Mouse (Mus musculus): ENCODE data around the gene Stxbp3.
"Not testable (repeated sequence)": the region's sequence is repeated elsewhere in the genome, so short reads cannot be mapped to it uniquely, and the experiment has no call there.

The Stxbp3 gene

GRCm38 (mm10) chr3:108840000-108840715 lies at the start of gene Stxbp3:
Gene Stxbp3, minus strand, starts transcription at chr3:108840526.
- DNase-seq = peak; percentile 99

GRCm38 (mm10) chr3:108889908-108890307 lies 49.6 kb upstream of the Stxbp3 start, which contains the start of gene Fndc7:
Gene Fndc7, minus strand, starts transcription at chr3:108890008.
- DNase-seq = no peak

GRCm38 (mm10) chr3:108887618-108887975 lies 47.3 kb upstream of the Stxbp3 start:
- no peak for DNase-seq

- no peak for DNase-seq
These were observed 46.8 kb upstream of the Stxbp3 start for GRCm38 (mm10) chr3:108886934-108887617.

GRCm38 (mm10) chr3:108885686-108886530 lies 45.6 kb upstream of the Stxbp3 start:
- DNase-seq = no peak

- no peak for DNase-seq
These were observed 44.5 kb upstream of the Stxbp3 start for GRCm38 (mm10) chr3:108884706-108885289.

- DNase-seq = no peak
These were observed 42.7 kb upstream of the Stxbp3 start for GRCm38 (mm10) chr3:108883067-108883466.

- DNase-seq = peak in 1 of 2 experiments; percentile 11
These were observed 41.5 kb upstream of the Stxbp3 start for GRCm38 (mm10) chr3:108881873-108882272.

- peak; percentile 45 to 51 for DNase-seq
These were observed 40.5 kb upstream of the Stxbp3 start for GRCm38 (mm10) chr3:108880544-108881507.

GRCm38 (mm10) chr3:108879836-108880435 lies 39.6 kb upstream of the Stxbp3 start:
- no peak for DNase-seq

GRCm38 (mm10) chr3:108879129-108879528 lies 38.8 kb upstream of the Stxbp3 start:
- no peak for DNase-seq

- DNase-seq = no peak
These were observed 30.3 kb upstream of the Stxbp3 start for GRCm38 (mm10) chr3:108870631-108871030.

GRCm38 (mm10) chr3:108867449-108867848 lies 27.1 kb upstream of the Stxbp3 start:
- DNase-seq = no peak

GRCm38 (mm10) chr3:108865676-108866075 lies 25.4 kb upstream of the Stxbp3 start:
- DNase-seq = no peak

GRCm38 (mm10) chr3:108865129-108865528 lies 24.8 kb upstream of the Stxbp3 start:
- no peak for DNase-seq

GRCm38 (mm10) chr3:108863091-108863490 lies 22.8 kb upstream of the Stxbp3 start:
- DNase-seq = no peak

GRCm38 (mm10) chr3:108862282-108862681 lies 22.0 kb upstream of the Stxbp3 start:
- not testable (repeated sequence) for DNase-seq

GRCm38 (mm10) chr3:108860786-108861185 lies 20.5 kb upstream of the Stxbp3 start:
- no peak for DNase-seq

- peak; percentile 15 to 36 for DNase-seq
These were observed 18.0 kb upstream of the Stxbp3 start for GRCm38 (mm10) chr3:108858231-108858770.

GRCm38 (mm10) chr3:108857714-108858113 lies 17.4 kb upstream of the Stxbp3 start:
- DNase-seq = no peak

- DNase-seq = no peak
These were observed 16.8 kb upstream of the Stxbp3 start for GRCm38 (mm10) chr3:108857124-108857470.

Data from kidney, postnatal 4 days (tissue).